Mouse (Mus musculus) liver, embryonic 14.5 days (tissue): ENCODE data around the gene Zfp799.

ENCODE experiments used
- CTCF ChIP-seq: IDR thresholded peaks from 2 replicates; pipeline ENCODE4 v1.5.1; 2016; ENCODE audit warnings: antibody characterized with exemption, low read depth, control low read depth
- EP300 ChIP-seq: IDR thresholded peaks from 2 replicates; pipeline ENCODE4 v1.6.1; 2016; ENCODE audit warnings: antibody characterized with exemption, low read depth

DNA sequence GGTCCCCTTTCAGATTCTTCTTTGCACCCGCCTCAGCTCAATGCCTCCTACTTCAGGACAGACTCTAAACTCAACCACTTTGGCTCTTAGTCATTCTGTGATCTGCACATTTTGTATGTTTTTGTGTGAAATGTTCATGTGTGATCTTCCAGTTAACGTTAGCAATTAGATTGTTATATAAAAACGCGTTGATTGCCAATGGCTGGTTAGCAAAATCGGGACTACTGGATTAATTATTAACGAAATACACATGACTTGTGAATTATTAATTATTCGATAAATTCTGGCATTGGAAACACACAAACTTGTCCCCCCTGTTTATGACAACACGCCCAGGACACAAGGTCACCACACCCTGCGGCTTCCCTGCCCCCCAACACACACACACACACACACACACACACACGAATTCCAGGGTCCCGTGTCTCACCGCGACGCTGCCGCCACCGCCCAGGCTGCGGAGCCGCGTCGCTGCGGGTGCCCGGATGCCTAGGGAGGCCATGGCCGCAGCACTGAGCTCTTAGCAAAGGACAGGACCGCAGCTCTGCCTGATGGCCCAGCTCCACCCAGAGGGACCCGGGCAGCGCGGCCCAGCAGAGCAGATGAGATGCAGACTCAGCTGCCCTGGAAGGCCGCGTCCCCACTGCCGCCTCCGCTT lies 42.5 kb downstream of the Zfp799 start:
- TF ChIP-seq CTCF (no peak), EP300 (no peak)
